Mouse (Mus musculus): ENCODE data around the gene Zhx3.

The Zhx3 gene

GRCm38 (mm10) chr2:160760433-160761184 is 112.2 kb downstream of the Zhx3 start:
- DNase-seq (ENCODE audit: low spot score in 2 of 2), result peak in 1 of 2 experiments; percentile 48

- DNase-seq (ENCODE audit: low spot score in 2 of 2), result no peak
These were observed 116.1 kb downstream of the Zhx3 start for GRCm38 (mm10) chr2:160756583-160757203.

GRCm38 (mm10) chr2:160747075-160747474 is 125.7 kb downstream of the Zhx3 start:
- no peak for DNase-seq (ENCODE audit: low spot score in 2 of 2)

GRCm38 (mm10) chr2:160746637-160747036 is 126.2 kb downstream of the Zhx3 start:
- DNase-seq (ENCODE audit: low spot score in 2 of 2), result no peak

- no peak for DNase-seq (ENCODE audit: low spot score in 2 of 2)
These were observed 127.3 kb downstream of the Zhx3 start for GRCm38 (mm10) chr2:160745497-160745896.

GRCm38 (mm10) chr2:160744823-160745210 is 128.0 kb downstream of the Zhx3 start:
- DNase-seq (ENCODE audit: low spot score in 2 of 2), result no peak

- DNase-seq (ENCODE audit: low spot score in 2 of 2), result no peak
These were observed 128.6 kb downstream of the Zhx3 start for GRCm38 (mm10) chr2:160744040-160744822.

GRCm38 (mm10) chr2:160742161-160742609 is 130.6 kb downstream of the Zhx3 start:
- DNase-seq (ENCODE audit: low spot score in 2 of 2), result no peak

GRCm38 (mm10) chr2:160741580-160741979 is 131.2 kb downstream of the Zhx3 start:
- DNase-seq (ENCODE audit: low spot score in 2 of 2), result no peak

- DNase-seq (ENCODE audit: low spot score in 2 of 2), result no peak
These were observed 132.2 kb downstream of the Zhx3 start for GRCm38 (mm10) chr2:160740521-160741156.

GRCm38 (mm10) chr2:160739647-160740356 is 133.0 kb downstream of the Zhx3 start:
- DNase-seq (ENCODE audit: low spot score in 2 of 2), result no peak

- DNase-seq (ENCODE audit: low spot score in 2 of 2), result no peak
These were observed 134.4 kb downstream of the Zhx3 start for GRCm38 (mm10) chr2:160738354-160738753.

- no peak for DNase-seq (ENCODE audit: low spot score in 2 of 2)
These were observed 136.3 kb downstream of the Zhx3 start for GRCm38 (mm10) chr2:160736466-160736865.

GRCm38 (mm10) chr2:160735706-160736310 is 137.0 kb downstream of the Zhx3 start:
- DNase-seq (ENCODE audit: low spot score in 2 of 2), result no peak

- no peak for DNase-seq (ENCODE audit: low spot score in 2 of 2)
These were observed 138.5 kb downstream of the Zhx3 start for GRCm38 (mm10) chr2:160734331-160734730.

GRCm38 (mm10) chr2:160733131-160733531 is 139.7 kb downstream of the Zhx3 start:
- DNase-seq (ENCODE audit: low spot score in 2 of 2), result no peak

GRCm38 (mm10) chr2:160732420-160732995 is 140.3 kb downstream of the Zhx3 start:
- DNase-seq (ENCODE audit: low spot score in 2 of 2), result no peak

GRCm38 (mm10) chr2:160731839-160732261 is 140.9 kb downstream of the Zhx3 start:
- peak; percentile 60 to 62 for DNase-seq (ENCODE audit: low spot score in 2 of 2)

GRCm38 (mm10) chr2:160731117-160731838 is 141.5 kb downstream of the Zhx3 start, which contains the start of gene Plcg1:
Gene Plcg1 (plus strand): TSS chr2:160731300.
- peak; percentile 88 to 92 for DNase-seq (ENCODE audit: low spot score in 2 of 2)

- no peak for DNase-seq (ENCODE audit: low spot score in 2 of 2)
These were observed 142.0 kb downstream of the Zhx3 start for GRCm38 (mm10) chr2:160730797-160731116.

Measured in frontal cortex, postnatal 14 days (tissue).